Mouse (Mus musculus): ENCODE results near the gene Gm7029. TPM values are rescaled to one million over a fixed set of nuclear protein-coding genes. Genes with fewer than 3 reads are reported as not detected.

Gm7029 gene
- polyA plus RNA-seq, 1 experiment, result 3.0 TPM

DNA sequence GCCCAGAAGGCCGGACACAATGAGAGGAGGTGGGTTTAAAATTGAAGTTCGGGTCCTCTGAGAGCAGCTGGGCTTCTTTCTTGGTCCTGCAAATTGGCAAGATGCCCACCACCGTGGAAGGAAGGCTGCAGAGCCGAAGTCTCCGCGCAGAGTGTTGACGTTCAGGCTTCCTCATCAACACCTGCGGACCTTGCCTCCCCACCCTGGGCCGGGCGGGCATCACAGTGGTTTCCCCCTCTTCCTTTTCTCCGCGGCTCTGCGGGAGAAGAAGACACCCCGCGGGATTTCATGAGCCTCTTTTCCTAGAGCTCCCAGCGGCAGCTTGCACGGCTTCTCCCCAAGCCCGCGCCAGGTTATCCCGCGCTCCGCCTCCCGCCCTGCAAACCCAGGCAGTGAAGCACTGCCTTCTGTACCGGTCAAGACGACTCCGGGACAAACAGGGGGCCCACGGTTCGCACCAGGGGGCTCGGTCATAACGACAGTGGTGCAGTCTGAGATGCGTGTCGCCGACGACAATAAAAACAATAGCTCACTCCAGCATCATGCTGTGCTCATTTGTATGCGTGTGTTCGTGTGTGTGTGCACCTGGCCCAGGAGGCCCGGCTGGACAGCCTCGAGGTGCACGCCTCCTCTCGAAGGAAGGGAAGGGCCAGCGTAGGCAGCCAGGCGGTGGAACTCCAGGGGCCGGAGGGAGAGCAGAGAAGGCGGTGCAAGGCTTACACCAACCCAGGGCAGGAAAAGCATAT is 34.9 kb downstream of the Gm7029 start:
- WGBS, result under 1% methylated on average over 44 of the region's 44 CpGs

GRCm38 (mm10) chr17:33909077-33909868 is 35.6 kb downstream of the Gm7029 start, which contains the start of gene Daxx:
Gene Daxx (plus strand): TSS chr17:33909414.
- WGBS, result 2% methylated on average over 68 of the region's 68 CpGs
- peak within 1 kb of the TSS; percentile 85 for H3K27ac ChIP-seq (ENCODE audit: control insufficient read depth, insufficient read depth, low read length)
- TF ChIP-seq POLR2A (IDR thresholded peaks at IDR 0.05; ENCODE audit: control insufficient read depth, extremely low read depth, insufficient read depth, low read length, poor library complexity) (peak; percentile 70), CTCF (IDR thresholded peaks at IDR 0.05; ENCODE audit: borderline replicate concordance, control insufficient read depth, extremely low read depth, insufficient read depth, low read length, poor library complexity) (peak; percentile 46; the same call in 1 of the 2 replicates)
- H3K27me3 ChIP-seq (ENCODE audit: control insufficient read depth, insufficient read depth, low read length), result no peaks in the 10 kb centered on the region
- peaks cover 18% of the 10 kb centered on the region for H3K4me1 ChIP-seq (replicated peaks; ENCODE audit: control insufficient read depth, insufficient read depth, low read length)
- peaks cover 25% of the 10 kb centered on the region for H3K36me3 ChIP-seq (ENCODE audit: control insufficient read depth, insufficient read depth, low read length)
- peak; percentile 99 for DNase-seq
- peak within 1 kb of the TSS; percentile 94 for H3K4me3 ChIP-seq (ENCODE audit: control insufficient read depth, insufficient read depth, low read length)

More for the DNA sequence above, 34.9 kb downstream of the Gm7029 start:
- Histone ChIP-seq H3K4me1 (replicated peaks; ENCODE audit: control insufficient read depth, insufficient read depth, low read length) (peaks cover 21% of the 10 kb centered on the region), H3K36me3 (ENCODE audit: control insufficient read depth, insufficient read depth, low read length) (peaks cover 19% of the 10 kb centered on the region), H3K27me3 (ENCODE audit: control insufficient read depth, insufficient read depth, low read length) (no peaks in the 10 kb centered on the region), H3K4me3 (ENCODE audit: control insufficient read depth, insufficient read depth, low read length) (peak overlapping the region; percentile 62), H3K27ac (ENCODE audit: control insufficient read depth, insufficient read depth, low read length) (peak overlapping the region; percentile 18)
- no peak for TF ChIP-seq POLR2A (IDR thresholded peaks at IDR 0.05; ENCODE audit: control insufficient read depth, extremely low read depth, insufficient read depth, low read length, poor library complexity)
- no peak; the same call in 1 of the 2 replicates for TF ChIP-seq CTCF (IDR thresholded peaks at IDR 0.05; ENCODE audit: borderline replicate concordance, control insufficient read depth, extremely low read depth, insufficient read depth, low read length, poor library complexity)
- peak; percentile 50 for DNase-seq

GRCm38 (mm10) chr17:33909869-33910250 is 36.2 kb downstream of the Gm7029 start:
- TF ChIP-seq POLR2A (IDR thresholded peaks at IDR 0.05; ENCODE audit: control insufficient read depth, extremely low read depth, insufficient read depth, low read length, poor library complexity) (no peak; the same call in 1 of the 2 replicates), CTCF (IDR thresholded peaks at IDR 0.05; ENCODE audit: borderline replicate concordance, control insufficient read depth, extremely low read depth, insufficient read depth, low read length, poor library complexity) (no peak)
- peaks cover 19% of the 10 kb centered on the region for H3K4me1 ChIP-seq (replicated peaks; ENCODE audit: control insufficient read depth, insufficient read depth, low read length)
- peak overlapping the region; percentile 85 for H3K27ac ChIP-seq (ENCODE audit: control insufficient read depth, insufficient read depth, low read length)
- no peaks in the 10 kb centered on the region for H3K27me3 ChIP-seq (ENCODE audit: control insufficient read depth, insufficient read depth, low read length)
- peak overlapping the region; percentile 94 for H3K4me3 ChIP-seq (ENCODE audit: control insufficient read depth, insufficient read depth, low read length)
- H3K36me3 ChIP-seq (ENCODE audit: control insufficient read depth, insufficient read depth, low read length), result peaks cover 25% of the 10 kb centered on the region
- DNase-seq, result peak; percentile 58
- WGBS, result under 1% methylated on average over 14 of the region's 14 CpGs

GRCm38 (mm10) chr17:33910346-33911051 is 36.9 kb downstream of the Gm7029 start:
- WGBS, result 48% methylated on average over 11 of the region's 11 CpGs

DNA sequence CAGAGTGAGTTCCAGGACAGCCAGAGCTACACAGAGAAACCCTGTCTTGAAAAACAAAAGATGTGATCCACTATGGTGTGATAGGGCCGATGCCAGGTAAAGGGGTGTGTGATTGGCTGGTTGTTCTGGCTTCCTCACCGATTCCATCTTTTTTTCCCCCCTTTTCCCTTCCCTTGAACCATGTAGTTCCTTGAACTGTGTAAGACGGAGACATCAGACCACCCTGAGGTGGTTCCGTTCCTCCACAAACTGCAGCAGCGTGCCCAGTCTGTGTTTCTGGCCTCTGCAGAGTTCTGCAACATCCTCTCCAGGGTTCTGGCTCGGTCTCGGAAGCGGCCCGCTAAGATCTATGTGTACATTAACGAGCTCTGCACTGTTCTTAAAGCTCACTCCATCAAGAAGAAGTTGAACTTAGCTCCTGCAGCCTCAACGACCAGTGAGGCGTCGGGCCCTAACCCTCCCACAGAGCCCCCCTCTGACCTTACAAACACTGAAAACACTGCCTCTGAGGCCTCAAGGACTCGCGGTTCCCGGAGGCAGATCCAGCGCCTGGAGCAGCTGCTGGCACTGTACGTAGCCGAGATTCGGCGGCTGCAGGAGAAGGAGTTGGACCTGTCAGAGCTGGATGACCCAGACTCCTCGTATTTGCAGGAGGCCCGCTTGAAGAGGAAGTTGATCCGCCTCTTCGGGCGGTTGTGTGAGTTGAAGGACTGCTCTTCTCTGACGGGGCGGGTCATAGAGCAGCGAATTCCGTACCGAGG is 37.6 kb downstream of the Gm7029 start:
- 93% methylated on average over 31 of the region's 31 CpGs for WGBS
- TF ChIP-seq CTCF (IDR thresholded peaks at IDR 0.05; ENCODE audit: borderline replicate concordance, control insufficient read depth, extremely low read depth, insufficient read depth, low read length, poor library complexity) (no peak), POLR2A (IDR thresholded peaks at IDR 0.05; ENCODE audit: control insufficient read depth, extremely low read depth, insufficient read depth, low read length, poor library complexity) (no peak)
- DNase-seq, result no peak

More at GRCm38 (mm10) chr17:33910346-33911051, 36.9 kb downstream of the Gm7029 start:
- TF ChIP-seq POLR2A (IDR thresholded peaks at IDR 0.05; ENCODE audit: control insufficient read depth, extremely low read depth, insufficient read depth, low read length, poor library complexity) (no peak), CTCF (IDR thresholded peaks at IDR 0.05; ENCODE audit: borderline replicate concordance, control insufficient read depth, extremely low read depth, insufficient read depth, low read length, poor library complexity) (no peak)
- Histone ChIP-seq H3K27me3 (ENCODE audit: control insufficient read depth, insufficient read depth, low read length) (no peaks in the 10 kb centered on the region), H3K27ac (ENCODE audit: control insufficient read depth, insufficient read depth, low read length) (peak overlapping the region; percentile 85; the same call in 1 of the 2 replicates), H3K36me3 (ENCODE audit: control insufficient read depth, insufficient read depth, low read length) (peaks cover 25% of the 10 kb centered on the region), H3K4me3 (ENCODE audit: control insufficient read depth, insufficient read depth, low read length) (peak overlapping the region; percentile 94), H3K4me1 (replicated peaks; ENCODE audit: control insufficient read depth, insufficient read depth, low read length) (peaks cover 23% of the 10 kb centered on the region)
- DNase-seq, result no peak

More for the DNA sequence above, 37.6 kb downstream of the Gm7029 start:
- no peaks in the 10 kb centered on the region for H3K27me3 ChIP-seq (ENCODE audit: control insufficient read depth, insufficient read depth, low read length)
- no peak overlapping the region for H3K4me3 ChIP-seq (ENCODE audit: control insufficient read depth, insufficient read depth, low read length)
- peaks cover 25% of the 10 kb centered on the region for H3K36me3 ChIP-seq (ENCODE audit: control insufficient read depth, insufficient read depth, low read length)
- peaks cover 23% of the 10 kb centered on the region for H3K4me1 ChIP-seq (replicated peaks; ENCODE audit: control insufficient read depth, insufficient read depth, low read length)
- H3K27ac ChIP-seq (ENCODE audit: control insufficient read depth, insufficient read depth, low read length), result no peak overlapping the region

Measured in thymus, adult 2 months (tissue).